Mouse (Mus musculus) G1E-ER4 (cell line): ENCODE data around the gene Hsd17b2. TPM values are rescaled to one million over a fixed set of nuclear protein-coding genes. Genes with fewer than 3 reads are reported as not detected.

Experiments
- GATA1 ChIP-seq: IDR thresholded peaks from one replicate; pipeline ENCODE4 v1.8.0; 2012; ENCODE audit warnings: low read length, inconsistent platforms
- polyA plus RNA-seq: library from polyadenylated mRNA; stranded (reverse); fragments of >175 nt; gene quantifications from 2 replicates; pipeline ENCODE4 v1.2.3, GENCODE M21; 2012

The Hsd17b2 gene
- not detected in 2 replicates for polyA plus RNA-seq

GRCm38 (mm10) chr8:117701859-117702258, at the start of gene Hsd17b2:
TSS of gene Hsd17b2 (plus strand) at chr8:117701904.
- TF ChIP-seq GATA1: no peak

- TF ChIP-seq GATA1: no peak
Observed at GRCm38 (mm10) chr8:117652318-117652717, 49.4 kb upstream of the Hsd17b2 start.

GRCm38 (mm10) chr8:117658990-117659389, 42.7 kb upstream of the Hsd17b2 start:
- no peak for TF ChIP-seq GATA1

GRCm38 (mm10) chr8:117660358-117661031, 41.2 kb upstream of the Hsd17b2 start:
- no peak for TF ChIP-seq GATA1

GRCm38 (mm10) chr8:117667349-117668124, 34.2 kb upstream of the Hsd17b2 start:
- TF ChIP-seq GATA1: no peak

GRCm38 (mm10) chr8:117670461-117670860, 31.2 kb upstream of the Hsd17b2 start:
- TF ChIP-seq GATA1: no peak

GRCm38 (mm10) chr8:117672558-117672957, 29.1 kb upstream of the Hsd17b2 start:
- no peak for TF ChIP-seq GATA1

GRCm38 (mm10) chr8:117673430-117673830, 28.3 kb upstream of the Hsd17b2 start, which contains the start of gene Sdr42e1:
TSS of gene Sdr42e1 (minus strand) at chr8:117673689.
- no peak for TF ChIP-seq GATA1

GRCm38 (mm10) chr8:117675171-117675570, 26.5 kb upstream of the Hsd17b2 start:
- TF ChIP-seq GATA1: no peak

- no peak for TF ChIP-seq GATA1
Observed at GRCm38 (mm10) chr8:117676460-117676859, 25.2 kb upstream of the Hsd17b2 start.

GRCm38 (mm10) chr8:117677011-117677410, 24.7 kb upstream of the Hsd17b2 start:
- TF ChIP-seq GATA1: no peak

- no peak for TF ChIP-seq GATA1
Observed at GRCm38 (mm10) chr8:117678650-117679049, 23.1 kb upstream of the Hsd17b2 start.

- TF ChIP-seq GATA1: no peak
Observed at GRCm38 (mm10) chr8:117683925-117684472, 17.7 kb upstream of the Hsd17b2 start.

- no peak for TF ChIP-seq GATA1
Observed at GRCm38 (mm10) chr8:117684504-117684903, 17.2 kb upstream of the Hsd17b2 start.

- TF ChIP-seq GATA1: no peak
Observed at GRCm38 (mm10) chr8:117687890-117688289, 13.8 kb upstream of the Hsd17b2 start.

- TF ChIP-seq GATA1: no peak
Observed at GRCm38 (mm10) chr8:117692131-117692530, 9.6 kb upstream of the Hsd17b2 start.
